Mouse (Mus musculus): ENCODE measurements around the gene Agpat1.

The Agpat1 gene

DNA sequence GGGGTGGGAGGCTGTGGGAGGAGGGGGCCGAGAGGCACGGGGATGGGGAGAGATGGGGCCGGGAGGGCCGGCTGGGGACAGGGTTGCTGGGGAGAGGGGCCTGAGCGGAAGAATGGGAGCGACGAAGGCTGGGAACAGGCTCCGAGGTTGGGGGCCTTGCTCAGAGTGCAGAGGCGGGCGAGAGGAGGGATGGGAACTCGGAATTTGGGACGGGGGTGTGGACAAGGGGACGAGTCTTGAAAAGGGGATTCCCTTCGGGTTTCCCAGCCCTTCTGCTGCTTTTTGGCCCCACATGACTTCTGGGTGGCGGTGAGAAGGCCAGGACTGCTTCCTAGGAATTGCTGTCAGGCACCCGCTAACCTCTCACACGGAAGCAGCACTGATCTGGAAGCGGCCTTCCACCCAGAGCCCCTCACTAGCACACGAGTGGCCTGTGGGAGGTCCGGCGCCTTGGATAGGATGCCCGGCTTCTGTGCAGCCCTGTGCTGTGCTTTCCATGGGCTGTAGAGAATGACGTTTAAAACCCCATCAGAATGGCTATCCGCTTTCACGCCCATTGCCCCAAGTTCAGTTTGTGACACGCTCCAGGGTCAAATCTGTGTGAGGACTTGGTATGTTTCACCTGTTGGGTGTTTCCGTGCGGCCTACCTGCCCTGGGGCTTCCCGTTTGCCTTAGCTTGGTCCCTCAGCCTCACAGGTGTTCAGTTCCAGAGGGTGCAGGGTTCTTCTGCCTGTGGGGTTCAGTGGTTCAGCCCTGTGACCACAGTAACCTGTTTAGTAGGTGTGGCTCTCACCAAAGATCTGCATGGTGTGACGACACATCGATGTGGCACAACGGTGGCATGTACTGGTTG lies 2.4 kb downstream of the Agpat1 start:
- DNase-seq = no peak

DNA sequence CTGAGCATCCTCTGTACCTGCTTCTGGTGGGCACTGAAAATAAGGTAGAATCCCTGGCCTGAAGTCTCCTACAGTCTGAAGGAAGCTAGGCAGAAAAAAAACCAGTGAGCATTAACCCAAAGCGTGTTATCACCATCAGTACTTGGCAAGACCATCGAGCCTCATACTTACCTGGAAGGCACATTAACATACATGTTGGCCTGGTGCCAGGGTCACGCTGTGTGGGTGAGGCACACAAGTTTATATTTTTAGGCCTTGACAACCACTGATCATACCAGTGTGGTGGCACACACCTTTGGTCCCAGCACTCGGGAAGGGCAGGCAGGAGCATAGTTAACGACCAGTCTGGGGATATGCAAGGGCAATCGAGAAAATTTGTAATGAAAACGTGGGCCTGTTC lies 3.9 kb downstream of the Agpat1 start:
- no peak for DNase-seq

DNA sequence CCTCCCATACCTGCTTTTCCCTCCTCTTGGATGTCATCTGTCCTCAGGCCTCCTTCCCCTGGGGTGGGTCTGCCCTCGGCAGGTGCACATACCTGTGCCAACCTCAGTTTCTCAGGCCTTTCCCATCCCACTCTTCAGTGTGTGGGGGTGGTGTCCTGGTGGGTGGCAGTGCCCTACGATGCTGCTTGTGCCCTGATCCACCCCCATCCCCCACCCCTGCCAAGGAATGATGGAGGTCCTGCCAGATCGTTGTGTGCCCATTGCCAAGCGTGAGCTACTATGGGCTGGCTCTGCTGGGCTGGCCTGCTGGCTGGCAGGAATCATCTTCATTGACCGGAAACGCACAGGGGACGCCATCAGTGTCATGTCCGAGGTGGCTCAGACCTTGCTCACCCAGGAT lies 7.0 kb downstream of the Agpat1 start:
- no peak for DNase-seq

DNA sequence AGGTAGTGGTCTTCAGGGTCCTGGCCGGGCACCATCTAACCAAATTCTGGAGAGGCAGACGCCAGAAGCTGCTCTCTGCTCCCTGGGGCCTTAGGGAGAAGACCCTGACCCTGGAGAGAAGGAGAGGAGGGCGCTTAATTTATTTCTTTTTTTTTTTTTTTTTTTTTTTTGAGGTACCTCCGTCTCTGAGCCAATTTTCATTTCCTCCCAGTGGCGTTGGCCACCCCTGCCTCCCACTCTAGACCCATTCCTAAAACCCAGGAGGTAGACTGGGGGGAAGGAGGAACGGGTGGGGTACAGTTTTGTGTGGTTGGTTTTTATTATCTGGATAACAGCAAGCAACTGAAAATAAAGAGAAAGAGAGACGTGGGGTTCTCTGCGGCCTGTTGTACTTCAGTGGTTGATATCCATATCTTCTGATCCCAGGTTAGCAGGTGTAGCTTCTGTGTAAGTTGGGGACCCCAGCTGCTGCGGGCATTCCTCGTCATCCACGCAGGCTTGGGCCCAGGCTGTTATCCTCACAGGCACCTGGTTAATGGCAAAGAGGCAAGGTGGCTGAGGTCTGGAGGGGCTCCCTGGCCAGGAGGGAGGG lies 9.1 kb downstream of the Agpat1 start:
- DNase-seq = no peak

DNA sequence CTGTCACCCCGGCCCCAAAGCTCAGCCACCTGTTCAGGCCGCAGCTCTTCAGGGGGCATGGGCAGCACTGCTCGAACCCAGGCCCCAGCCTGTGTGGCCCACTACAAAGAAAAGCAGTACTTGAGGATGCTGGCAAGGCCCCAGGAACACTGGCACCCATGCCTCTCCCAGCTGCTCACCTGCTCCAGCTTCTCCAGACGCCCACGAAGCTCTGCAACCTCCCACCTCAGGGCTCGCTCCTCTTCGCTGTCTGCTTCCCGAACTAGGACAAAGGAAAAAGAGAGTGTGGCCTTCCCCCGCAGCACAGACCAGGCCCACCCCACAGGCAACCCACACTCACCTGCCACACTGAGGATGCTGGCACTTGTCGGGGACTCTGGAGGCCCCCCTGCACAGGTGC lies 9.8 kb downstream of the Agpat1 start:
- DNase-seq = no peak

DNA sequence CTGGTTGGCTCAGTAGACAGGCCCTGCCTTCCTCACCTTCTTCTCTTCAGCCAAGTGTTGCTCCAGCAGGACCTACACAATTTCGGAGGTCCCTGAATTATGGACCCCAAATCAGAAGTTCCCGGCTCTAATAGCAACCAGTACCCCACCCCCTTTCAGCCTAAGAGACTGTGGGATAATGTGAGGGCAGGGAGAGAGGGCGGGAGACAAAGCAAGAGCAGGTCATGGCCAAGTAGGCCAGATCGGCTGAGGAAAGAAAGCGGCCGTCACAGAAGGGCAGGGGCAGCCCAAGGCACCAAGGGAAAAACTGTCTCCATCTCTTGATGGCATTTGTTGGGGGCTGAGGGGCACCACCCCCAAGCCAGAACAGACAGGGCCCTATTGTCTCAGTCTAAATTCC lies 11.8 kb downstream of the Agpat1 start, which contains the start of gene Egfl8:
Egfl8 (minus strand) TSS at position 101 of the 400 bp plus-strand sequence.
- DNase-seq = no peak

DNA sequence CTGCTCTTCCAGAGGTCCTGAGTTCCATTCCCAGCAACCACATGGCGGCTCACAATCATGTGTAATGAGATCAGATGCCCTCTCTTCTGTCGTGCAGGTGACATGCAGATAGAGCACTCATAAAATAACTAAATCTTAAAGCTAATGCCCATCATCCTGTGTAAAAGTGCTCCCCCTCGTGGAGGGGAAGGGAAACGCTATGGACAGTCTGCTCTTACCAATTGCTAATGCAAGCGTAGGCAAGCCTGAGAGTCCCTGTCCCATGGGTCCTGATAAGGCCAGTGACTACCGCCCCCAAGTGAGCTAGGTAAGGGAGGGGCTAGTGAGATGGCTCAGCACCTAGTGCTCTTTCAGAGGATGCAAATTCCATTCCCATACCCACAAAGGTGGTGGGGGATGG lies 14.9 kb downstream of the Agpat1 start:
- DNase-seq = peak; percentile 75 to 77

DNA sequence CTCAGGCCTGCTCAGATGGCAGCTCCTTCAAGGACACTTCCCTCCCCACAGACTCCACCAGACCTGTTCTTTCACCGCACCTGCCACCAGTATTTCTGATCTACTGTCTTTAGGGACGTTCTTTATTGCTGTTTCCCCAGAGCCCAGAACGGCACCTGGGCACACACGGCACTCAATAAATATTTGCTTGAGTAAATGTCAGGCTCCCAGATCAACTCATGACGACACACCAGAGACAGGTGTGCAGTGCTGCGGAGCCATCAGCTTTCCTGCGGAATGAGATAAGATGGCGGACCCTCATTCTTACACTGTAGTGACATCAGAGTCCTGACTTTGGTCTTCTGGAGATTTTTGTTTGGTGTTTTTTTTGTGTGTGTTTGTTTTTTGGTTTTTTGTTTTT lies 16.9 kb downstream of the Agpat1 start:
- DNase-seq = no peak

DNA sequence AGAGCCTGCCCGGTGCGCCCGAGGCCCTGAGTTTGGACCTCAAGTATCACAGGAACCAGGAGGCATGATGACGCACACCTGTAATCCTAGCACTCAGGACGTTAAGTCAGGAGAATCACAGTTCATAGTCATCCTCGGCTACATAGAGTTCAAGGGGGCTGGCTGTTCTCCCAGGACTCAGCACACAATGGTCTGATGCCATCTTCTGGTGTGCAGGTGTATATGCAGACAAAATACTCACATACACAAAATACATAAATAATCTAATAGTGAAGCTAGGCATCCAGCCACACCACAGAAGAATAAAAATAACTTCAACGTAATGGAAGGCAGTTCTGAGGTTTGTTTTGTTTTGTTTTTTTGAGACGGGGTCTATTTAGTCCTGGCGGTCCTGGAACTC lies 19.1 kb downstream of the Agpat1 start:
- no peak for DNase-seq

DNA sequence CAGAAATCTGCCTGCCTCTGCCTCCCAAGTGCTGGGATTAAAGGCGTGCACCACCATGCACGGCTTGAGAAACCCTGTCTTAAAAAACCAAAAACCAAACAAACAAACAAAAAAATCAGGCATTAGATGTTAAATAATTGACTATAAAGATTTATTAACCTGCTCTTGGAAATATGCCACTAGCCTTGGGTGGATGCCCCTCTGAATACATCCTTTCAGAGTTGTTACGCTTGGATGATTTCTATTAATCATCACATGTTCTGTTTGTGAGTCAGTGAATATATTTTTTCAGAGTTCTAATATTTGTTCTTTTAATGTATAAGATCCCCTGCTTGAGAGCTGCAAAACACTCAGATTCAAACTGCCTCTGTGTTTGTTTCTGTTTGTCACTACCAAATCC lies 20.9 kb downstream of the Agpat1 start:
- no peak for DNase-seq

DNA sequence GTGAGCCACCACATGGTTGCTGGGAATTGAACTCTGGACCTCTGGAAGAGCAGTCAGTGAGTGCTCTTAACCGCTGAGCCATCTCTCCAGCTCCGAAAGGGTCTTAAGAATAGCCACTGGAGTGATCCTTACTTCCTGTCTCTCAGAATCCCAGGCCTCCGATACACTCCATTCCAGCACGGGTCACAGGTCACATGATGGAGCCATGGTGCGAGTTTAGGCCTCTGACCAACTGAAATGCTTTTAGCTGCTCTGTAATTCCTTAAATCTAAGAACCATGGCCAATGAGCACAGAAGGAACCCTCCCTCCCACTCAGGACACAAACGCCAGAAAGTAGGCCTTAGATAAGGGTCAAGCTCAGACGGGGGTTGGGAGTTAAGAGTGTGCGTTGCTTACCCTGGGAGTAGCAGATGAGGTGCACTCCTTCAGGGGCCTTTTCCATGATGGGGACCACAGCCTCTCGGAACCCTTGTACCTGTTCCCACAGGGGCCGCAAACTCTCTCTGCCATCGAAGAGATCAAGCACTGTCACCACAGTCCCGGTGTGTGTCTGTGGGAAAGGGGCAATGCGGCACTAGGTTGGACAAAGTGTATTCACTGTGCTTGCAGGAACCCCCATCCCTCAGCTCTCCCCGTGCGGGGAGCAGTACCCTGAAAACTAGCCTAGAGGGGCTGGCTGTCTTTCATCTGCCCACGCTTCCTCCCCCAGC lies 22.2 kb downstream of the Agpat1 start:
- DNase-seq = no peak

DNA sequence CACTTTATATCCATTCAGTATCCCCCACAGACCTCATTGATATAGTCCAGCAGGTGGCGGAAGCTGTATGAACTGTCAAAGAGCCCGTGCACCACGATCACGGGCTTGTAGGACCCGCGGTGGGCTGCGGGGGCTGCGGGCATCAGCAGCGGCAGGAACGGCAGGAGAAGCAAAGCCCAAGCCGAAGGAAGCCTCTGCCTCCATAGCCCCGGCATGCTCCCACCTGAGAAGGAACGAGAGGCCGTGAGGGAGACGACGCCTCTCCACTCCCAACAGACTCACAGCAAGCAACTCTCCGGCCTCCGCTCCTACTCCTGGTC lies 22.7 kb downstream of the Agpat1 start:
- peak in 1 of 2 experiments; percentile 34 for DNase-seq

DNA sequence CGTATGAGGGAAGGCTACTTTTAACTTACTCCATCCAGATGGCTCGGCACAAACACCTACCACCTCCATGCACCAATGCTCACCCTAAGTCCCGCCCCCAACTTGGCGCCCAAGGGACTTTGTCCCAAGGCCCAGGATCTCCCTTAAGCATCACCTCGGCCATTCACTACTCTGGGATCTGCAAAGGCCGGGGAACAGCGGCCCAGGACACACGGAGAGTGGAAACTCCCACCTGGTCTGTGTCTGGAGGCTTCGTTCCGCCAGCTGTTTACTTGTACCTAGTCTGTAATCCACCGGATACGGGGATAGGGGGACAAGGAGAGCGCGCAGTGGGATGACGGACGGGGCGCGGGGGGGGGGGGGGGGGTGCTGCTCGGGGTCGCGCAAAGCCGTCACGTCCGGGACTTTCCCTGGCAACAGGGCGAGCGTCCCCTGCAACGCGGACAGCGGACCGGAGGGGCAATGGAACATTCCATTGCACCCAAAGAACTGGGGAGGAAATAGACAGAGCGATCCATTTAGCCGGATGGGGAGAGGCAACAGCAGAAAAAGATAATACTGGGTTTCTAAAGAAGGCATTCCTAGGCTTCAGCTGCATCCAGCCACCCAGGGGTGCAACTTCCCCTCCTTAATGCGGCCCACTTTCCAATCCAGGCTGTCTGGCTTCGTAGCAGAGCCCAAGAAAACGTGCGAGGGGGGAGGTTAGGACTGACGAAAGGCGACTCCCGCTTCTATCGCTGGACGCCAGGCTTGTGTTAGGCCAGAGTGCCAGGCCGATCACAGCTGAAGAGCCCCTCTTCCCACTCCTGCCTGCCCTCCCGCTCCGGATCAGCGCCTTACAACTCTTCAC lies 23.3 kb downstream of the Agpat1 start:
- DNase-seq = peak; percentile 80 to 86

DNA sequence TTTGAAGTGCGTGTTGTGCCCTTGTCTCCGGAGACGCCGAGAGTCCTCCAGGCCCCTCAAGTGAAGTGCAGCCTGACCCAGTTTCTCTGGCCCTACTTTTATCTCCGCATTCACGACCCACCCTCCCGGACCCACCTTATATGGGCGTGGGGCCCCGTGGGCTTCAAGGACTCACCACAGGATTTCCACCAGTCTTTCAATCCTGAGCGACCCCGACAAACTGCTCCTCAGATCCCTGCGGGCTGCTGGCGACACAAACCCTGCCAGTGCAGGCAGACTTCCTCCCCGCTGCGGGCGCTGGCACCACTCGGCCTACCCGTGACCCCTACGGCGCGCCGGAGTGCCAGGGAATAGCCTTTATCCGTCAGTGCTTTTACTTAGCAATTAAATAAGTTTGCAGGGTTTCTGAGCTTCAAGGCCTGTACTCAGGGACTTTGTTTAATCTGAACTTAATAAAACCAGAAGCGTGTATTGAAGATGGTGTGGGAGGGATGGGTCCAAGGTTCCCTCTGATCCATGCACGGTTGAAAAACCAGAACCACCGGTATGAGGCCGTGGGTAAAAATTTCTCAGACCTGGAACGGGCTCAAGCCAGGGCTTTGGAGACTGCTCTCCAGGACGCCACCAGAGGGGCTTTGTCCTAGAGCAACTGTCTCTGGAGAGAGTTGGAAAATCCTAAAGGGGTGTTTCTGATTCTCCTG lies 24.0 kb downstream of the Agpat1 start, which contains the start of gene Ppt2:
Ppt2 (minus strand) TSS at position 568 of the 701 bp plus-strand sequence.
- DNase-seq = peak; percentile 82 to 84

DNA sequence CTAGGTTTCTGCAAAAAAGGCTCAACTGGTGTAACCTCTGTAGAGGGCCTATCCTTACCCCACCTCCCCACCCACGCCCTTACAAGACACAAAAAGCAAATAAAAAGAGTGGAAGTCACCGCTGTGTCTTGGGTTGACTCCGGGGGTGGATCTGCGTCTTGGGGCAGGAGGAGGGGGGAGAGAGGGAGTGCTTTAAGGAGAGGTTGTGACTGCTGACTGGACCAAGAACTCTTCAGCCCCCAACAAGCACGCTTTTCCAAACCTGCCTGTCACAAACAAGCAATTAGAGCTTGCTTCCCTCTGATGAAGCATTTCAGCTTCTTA lies 24.5 kb downstream of the Agpat1 start:
- DNase-seq = no peak

DNA sequence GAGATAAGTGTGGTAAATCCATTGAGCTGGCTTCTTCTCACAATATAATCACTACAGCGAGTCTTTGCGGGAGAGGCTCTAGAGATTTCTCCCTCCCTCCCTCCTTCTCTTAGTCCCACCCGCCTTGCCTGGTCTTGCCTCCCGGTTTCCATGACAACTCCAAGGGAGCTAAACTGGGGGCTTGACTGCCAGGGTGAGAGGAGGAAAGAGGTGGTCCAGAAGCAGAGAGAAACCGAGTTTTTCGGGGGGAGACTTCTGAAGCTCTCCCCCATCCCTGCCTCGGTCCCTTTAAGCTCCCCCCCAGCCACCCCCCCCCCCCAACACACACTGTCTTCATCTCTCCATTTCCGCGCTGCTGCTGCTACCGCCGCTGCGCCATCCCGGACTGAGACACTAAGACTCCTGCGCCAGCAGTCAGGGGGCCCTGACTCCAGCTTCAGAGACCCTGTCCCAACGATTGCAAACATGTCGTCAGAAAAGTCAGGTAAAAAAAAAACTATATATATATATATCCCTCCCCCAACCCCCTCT lies 25.2 kb downstream of the Agpat1 start, which contains the start of gene Prrt1:
Prrt1 (plus strand) TSS at position 313 of the 531 bp plus-strand sequence.
- DNase-seq = peak; percentile 58 to 63

DNA sequence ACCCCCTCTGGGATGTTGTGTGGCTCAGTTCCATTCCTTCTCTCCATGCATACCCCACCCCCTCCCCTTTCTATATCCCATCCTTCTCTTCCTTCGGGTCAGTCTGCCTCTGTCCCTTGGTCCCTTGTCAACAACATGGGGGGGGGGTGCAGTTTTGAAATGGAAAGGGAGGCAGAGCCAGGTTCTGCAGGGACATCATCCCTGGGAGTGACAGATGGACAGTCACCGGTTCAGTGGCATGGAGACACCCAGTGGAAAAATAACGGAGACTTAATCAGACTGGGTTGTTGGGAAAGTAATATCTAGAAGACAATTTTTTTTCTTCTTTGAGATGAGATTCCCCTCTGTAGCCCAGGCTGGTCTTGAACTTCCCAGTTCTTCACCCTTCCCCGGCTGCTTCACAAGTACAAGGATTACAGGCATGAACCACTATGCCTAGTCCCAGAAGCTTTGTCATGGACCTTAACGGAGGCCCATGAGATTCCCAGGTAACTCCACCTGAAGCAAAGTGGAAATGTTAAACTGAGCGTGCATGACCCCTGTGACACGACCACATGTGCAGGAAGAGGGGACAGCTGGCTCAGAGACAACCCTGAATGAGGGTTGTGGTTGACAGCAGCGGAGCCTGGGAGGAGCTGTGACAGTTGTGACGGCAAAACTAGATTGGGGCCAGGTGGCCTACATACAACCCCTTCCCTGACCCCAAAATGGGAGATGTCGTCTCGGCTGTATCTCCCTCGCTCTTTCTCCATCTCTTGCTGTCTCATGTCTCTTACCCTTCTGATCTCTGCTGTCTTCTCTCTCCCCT lies 25.9 kb downstream of the Agpat1 start:
- peak; percentile 62 to 69 for DNase-seq

DNA sequence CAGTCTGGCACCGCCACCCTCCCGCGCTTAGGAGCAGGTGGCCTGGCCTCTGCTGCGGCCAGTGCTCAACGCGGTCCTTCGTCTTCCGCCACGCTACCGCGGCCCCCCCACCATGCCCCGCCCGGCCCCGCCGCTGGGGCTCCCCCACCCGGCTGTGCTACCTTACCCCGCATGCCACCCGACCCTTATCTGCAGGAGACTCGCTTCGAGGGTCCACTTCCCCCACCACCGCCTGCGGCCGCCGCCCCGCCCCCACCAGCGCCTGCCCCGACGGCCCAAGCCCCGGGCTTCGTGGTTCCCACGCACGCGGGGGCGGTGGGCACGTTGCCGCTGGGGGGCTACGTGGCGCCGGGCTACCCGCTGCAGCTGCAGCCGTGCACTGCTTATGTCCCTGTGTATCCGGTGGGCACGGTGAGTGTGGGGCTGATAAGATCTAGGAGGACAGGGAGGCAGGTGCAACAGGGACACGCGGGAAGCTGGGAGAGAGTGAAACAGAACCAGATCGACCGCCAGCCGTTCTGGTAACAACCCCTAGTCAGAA lies 26.8 kb downstream of the Agpat1 start:
- peak; percentile 51 to 59 for DNase-seq

DNA sequence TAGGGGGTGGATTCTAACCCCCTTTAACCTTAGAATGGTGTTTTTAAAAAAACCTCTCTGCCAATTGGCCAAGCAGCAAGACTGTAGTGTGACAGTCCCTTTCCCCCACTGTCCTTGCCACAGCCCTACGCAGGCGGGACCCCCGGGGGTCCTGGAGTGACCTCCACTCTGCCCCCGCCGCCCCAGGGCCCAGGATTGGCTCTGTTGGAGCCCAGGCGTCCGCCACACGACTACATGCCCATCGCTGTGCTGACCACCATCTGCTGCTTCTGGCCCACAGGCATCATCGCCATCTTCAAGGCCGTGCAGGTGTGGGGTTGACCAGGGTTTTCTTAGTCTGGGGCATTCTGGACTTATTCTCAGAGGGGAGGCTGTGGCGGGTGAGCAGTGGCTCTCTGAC lies 27.6 kb downstream of the Agpat1 start:
- peak; percentile 49 to 55 for DNase-seq

DNA sequence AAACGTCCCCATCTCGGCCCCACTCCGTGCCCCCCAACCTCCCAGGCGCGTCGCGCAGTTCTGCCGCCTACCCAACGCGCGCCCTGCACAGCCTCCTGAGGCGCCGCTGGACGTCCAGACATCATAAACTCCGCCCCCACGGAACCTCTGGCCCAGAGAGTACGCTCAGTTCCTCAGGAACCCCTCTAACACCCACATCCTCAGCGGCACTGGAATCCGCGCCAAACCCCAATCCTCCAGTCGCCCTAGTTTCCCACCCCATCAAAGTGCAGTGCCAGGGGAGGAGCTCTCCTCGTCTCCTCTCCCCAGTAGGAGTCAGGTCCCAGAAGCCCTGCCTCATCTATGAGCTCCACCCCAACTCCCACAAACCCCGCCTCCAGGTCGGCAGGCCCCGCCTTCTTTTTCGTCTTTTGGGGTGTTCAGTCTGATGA lies 28.2 kb downstream of the Agpat1 start:
- peak; percentile 80 to 82 for DNase-seq

DNA sequence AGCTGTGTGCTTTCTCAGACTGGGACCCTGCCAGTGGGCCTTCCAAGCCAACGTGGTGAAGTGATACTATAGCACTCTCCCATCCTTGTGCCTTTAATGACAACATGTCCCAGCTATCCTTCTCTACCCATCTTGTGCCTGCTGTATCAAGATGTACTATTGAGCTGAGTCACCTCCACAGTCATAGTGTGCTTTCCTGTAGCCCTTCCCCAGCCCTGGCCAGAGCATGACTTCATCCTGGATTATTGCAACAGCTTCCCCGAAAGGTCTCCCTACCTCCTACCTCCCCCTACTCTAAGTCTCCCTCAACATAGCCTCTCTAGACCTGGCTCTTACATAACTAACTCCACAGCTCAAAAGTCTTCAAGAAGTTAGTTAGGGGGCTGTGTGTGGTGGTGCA lies 31.6 kb downstream of the Agpat1 start:
- no peak for DNase-seq
